Mouse (Mus musculus) erythroid progenitor cell, adult 5-6 weeks (primary cell): Measurements from ENCODE around the gene Trp53tg5. TPM values are rescaled to one million over a fixed set of nuclear protein-coding genes. Genes with fewer than 3 reads are reported as not detected.

Experiments
- ATAC-seq: replicated peaks from 2 replicates; pipeline ENCODE4 v1.8.0; 2016; ENCODE audit warnings: moderate number of reproducible peaks, mild to moderate bottlenecking, moderate TSS enrichment, inconsistent platforms; ENCODE audit not compliant: poor library complexity, low FRiP score, severe bottlenecking
- total RNA-seq, 2 experiments: library from RNA; stranded (forward) in 1 of 2; stranded (reverse) in 1 of 2; fragments of 150-400 nt in 1 of 2; fragments of 186-747, 209-891 nt in 1 of 2; gene quantifications; 2 replicates each; pipeline versions ENCODE4 v1.2.3 to v1.2.4; 2015 to 2017; ENCODE audit warnings: low replicate concordance in 2 of 2

The Trp53tg5 gene
- total RNA-seq, 2 experiments from 2014 or later, result not detected

DNA sequence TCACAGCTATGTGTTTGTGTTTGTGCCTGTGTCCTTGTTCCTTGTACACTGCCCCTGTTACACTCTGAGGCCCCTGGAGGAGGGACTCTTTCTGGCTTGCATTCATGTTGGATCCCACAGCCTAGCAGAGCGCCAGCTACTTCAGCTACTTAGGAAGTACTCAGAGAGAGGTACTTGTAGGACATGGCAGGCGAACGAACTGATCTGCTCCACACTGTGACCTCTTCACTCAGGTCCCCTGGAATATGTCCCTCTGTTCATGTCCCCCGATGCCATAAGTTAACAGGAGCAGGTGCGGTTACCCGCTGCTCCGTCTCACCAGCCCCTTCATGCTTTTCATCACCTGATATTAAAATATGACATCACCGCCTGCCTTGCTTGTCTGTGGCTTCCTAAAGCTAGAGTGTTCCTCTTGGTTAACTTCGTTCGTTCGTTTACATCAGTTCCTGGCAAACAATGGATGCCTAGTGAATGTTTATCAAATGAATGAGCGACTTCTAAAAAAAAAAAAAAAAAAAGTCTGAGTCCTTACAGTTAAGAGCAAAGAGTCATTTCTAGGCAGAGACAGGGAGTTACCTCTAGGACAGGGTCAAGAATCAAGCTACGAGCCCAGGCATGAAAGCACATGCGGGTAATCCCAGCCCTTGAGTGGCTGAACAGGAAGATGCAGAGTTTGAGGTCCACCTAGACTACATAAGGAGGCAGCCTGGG is 20.3 kb downstream of the Trp53tg5 start:
- ATAC-seq, result no peak

DNA sequence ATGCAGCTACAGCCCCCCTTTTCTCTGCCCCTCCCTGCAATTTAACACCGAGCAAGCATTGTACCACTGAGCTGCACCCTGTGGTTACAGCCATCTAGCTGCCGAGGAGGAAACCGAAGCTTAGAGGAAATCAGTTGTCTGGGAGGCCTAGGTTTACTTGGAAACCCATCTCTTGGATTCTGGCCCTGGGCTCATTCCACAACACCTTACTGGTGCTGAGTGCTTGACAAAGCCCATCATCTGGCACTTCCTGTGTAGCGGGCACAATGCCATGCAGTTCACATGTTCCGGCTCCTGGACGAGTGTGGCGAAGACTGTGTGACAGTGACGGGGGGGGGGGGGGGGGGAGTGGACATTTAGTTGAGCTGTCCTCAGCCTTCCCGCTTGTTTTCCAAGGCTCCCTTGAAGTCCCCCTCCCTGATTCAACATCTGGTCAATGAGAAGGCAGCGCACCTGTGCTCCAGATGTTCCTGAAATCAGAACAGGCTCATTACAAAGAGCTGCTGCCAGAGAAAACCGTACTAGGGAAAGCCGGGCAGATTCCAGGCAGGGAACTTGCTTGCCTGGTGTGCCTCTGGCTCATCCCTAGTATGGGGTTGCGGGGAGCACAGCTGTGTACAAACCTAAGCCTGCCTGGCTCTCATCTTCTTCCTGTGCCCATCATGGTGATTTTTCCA is 21.4 kb downstream of the Trp53tg5 start:
- no peak for ATAC-seq

DNA sequence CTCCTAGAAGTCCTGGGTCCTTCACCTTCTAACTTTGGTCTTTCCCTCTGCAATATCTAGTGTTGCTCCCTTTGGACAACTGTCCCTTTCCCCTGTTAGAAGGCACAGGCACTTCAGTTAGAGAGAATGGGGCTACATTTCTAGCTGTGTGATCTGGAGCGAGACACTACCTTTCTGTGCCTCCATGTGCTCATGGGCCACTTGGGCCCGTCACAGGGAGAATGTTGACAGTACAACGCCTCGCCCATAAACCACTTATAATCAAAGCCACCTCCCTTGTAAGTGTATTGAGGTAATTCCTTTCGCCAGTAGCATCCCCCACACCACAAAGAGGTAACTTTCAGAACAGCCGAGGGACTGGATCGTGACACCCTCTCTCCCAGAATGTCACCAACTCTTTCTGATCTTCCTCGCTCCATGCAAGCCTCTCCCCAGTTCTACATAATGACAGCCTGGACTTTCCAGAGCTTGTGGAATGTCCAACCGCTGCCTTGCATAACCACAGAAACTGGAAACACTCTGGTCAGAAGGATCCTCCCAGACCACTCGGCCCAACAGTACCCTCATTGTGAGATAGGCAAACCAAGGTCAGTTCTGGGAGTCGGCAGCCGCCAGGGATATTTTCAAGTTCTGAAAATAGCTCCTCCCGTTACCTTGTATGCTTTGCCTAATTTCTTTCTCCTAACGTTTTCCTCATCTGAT is 24.0 kb downstream of the Trp53tg5 start:
- no peak for ATAC-seq

DNA sequence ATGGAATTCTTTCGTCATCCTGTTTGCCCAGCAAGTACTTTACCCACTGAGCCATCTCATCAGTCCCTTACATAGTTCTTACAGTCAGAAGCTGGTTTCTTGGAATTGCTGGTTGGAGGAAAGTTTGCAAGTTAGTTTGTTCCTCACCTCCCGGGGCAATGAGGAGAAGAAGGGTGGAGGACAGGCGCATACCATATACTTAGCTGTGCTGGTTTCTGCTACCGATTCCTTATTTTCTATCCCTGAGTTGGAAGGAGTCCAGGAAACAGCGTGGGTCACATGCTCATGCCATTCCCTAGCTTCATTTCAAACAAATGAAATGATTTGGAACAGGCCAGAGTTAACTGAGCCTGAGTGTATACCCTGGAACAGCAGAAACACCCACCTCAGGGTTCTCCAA is 24.6 kb downstream of the Trp53tg5 start:
- ATAC-seq, result no peak

DNA sequence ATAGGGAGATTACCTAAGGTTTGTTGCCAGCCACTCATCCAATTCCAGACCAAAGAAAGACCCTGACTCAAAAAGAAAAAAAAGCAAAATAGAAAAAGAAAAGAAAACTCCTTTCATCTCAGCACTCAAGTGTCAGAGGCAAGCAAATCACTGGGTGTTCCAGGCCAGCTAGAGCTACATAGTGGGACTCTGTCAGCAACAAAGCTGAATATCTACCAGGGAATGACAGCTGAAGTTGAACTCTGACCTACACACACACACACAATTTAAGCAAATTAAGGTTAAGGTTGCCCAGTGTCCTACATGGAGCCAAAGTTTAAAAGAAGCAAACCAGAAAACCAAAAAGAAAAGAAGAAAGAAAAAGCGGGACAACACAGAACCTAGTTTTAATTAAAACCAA is 25.4 kb downstream of the Trp53tg5 start:
- no peak for ATAC-seq

DNA sequence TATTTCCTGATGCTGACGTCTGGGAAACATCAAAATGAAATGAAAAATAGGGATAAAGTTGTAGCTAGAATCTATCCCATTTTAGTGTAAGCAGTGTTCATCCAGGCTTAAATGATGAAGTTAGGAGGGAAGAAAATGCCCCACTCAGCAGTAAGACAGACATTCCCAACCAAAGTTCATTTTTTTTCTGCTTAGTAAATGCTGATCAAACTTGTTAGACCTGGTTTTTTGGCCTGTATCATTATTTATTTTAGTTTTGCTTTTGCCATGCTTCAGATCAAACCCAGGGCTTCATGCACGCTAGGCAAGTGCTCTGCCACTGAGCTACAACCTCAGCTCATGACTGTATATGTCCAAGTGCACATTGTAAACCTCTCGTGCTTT is 27.4 kb downstream of the Trp53tg5 start:
- ATAC-seq, result no peak

DNA sequence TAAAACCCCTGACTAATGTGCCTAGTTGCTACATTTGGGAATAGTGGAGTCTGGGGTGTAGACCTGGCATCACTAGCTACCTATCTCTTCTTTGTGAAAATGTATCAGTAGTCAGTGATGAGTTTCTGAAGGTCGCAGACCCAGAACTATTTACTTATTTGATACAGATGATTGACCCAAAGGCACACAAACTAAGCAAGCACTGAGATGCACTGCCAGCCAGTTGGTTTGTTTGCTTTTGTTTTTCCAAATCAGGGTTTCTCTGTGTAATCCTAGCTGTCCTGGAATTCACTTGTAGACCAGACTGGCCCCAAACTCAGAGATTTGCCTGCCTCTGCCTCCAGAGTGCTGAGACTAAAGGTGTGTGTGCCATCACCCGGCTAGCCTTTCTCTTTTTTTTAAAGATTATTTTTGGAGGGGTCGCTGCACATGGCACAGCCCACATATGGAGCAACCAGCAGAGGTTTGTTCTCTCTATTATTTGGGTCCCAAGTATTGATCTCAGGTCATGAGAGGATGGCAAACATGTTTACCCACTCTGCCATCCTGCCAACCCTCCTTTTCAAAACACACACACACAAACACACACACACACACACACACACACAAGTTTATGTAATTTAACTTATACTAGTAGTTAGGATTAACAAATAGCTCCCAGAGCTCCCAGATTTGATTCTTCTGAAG is 28.0 kb downstream of the Trp53tg5 start:
- no peak for ATAC-seq

DNA sequence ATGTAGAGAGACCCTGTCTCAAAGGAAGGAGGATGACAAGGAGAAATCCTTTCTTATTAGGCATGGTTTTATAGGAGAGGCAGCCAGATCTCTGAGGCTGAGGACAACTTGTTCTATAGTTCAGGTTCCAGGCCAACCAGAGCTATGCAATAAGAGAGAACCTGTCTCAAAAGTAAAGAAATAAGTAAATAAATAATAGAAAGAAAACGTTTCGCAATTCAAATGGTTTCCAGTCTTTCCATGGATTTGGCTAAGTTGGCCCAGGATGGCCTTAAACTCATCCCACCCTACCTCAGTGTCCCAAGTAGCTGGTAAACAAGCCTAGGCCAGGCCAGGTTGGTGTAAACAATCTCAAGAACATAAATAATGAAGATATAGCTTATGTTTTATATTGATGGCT is 28.8 kb downstream of the Trp53tg5 start:
- ATAC-seq, result no peak

DNA sequence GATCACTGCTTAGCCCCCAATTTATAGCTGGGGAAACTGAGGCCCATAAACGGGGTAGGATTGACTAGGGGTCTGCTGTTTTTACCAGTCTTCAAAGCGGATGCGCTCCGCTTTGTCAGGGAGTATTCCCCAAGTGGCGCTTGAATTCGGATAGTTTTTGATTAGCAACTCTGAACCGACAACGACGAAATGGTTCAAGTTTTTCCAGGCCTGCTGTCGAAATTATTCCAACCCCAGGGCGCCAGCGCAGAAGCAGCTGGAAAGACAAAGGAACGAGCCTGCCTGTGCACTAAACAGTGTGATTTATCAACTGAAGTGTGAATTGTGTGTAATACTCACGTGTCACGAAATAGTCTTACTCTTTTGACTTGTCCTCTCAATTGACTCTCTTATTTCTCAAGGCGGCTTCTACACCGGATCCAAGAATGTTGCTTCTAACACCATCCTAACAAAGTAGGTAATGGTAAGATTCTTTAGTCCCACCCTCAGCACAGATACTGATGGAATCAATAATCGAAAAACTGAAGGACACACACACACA is 30.0 kb downstream of the Trp53tg5 start, which contains the start of gene Sdc4:
Gene Sdc4, minus strand, starts transcription at position 428 of the 541 bp plus-strand sequence.
- no peak for ATAC-seq

DNA sequence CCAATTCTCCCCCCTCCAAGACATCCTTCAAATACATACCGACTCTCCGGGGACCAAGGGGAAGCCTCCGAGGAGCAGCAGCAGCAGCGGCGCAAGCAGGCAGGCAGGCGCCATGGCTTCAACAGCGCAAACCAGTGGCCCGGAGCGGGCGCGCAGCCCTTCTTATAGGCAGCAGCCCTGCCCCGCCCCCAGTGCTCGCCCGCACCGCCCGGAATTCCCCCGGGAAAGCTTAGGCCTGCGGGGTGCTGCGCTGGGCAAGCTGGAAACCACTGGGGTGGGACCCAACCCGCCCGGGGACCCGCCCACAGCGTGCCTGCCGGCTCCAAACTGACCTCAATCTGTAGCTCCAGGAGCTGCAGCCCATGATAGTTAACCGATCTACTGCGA is 30.5 kb downstream of the Trp53tg5 start:
- ATAC-seq, result no peak

DNA sequence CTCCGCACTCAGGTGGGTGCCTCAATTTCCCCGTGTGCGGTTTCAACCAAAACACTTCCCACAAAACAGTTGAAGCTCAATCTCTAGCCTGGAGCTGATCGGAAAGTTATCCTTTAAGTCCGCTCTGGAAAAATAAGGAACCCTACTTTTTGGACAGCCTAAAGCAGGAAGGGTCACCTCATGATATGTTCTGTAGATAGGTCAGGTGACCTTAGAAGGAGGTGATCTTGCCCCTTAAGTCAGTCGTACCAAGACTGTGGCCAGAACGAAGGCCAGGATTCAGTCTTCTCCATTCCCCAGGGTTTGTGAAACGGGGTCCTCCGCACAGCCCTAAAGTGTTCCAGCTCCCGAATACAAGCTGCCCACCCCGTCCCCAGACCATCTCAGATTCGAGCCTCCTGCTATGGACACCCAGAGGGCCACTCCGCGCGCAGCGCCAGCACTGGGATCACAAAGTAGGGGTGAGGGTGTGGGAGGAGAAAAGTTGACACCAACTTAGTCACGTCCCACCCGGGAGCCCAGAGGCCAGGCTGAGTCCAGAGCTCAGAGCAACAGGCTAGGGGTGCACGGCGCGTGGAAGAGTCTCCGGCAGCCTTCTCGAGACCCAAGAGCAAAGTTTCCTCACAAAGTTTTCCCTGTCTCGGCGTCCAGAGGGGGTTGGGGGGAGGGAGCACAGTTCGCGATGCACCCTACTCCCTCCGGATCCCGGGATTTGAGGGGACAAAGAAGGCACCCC is 31.0 kb downstream of the Trp53tg5 start:
- ATAC-seq, result no peak

DNA sequence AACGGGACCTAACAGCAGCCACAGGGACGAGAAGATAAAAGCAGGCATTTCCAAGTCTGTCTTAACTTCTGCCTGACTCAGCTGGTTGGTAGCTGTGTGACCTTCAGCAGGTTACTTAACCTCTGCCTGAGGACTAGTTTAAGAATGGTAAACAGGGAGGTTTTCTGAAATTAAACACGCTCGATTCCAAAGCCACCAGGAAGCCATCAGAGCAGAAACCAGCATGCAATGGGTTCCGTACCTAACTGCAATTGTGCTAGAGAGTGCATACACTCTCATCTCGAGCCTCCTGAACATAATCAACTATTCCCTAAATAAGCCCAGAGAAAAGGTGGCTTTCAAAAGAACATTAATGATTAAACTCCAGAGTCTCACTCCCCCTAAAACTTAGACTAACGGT is 31.8 kb downstream of the Trp53tg5 start:
- ATAC-seq, result no peak

DNA sequence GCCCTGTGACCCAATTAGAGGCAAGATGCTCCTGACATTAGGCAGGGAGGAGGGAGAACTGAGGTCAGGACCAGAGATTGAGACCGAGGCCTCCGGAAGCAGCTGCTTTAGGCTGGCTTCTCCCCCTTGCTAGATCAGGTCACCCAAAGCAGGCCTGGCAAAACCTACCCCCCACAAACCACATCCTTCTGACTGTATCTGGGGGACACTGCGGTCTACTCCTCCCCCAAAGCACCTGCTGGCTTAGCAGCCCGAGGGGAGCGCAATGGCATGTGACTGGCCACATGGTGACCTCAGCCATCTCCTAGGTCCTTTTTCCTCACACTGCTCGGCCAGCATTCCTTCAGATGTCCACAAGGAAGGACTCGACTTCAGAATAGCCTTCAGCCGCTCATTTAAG is 32.4 kb downstream of the Trp53tg5 start:
- ATAC-seq, result no peak

DNA sequence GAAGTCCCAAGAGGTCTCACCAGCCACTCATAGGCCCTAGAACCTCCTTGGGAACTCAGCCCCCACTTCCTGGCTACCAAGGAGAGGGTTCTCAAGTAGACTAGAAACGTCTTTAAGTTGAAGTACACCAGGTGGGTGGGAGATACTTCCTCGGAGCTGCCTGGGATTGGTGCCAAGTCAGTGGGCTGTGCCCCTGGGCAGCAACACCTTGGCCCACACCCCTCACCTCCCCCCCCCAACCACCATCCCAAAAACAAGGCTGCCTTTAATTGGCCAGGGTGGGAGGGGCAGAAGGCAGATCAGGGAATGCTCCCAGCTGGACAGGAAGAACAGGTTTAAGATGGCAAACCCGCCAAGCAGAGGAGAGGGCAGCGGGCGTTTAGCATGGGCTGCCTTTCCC is 33.2 kb downstream of the Trp53tg5 start:
- no peak for ATAC-seq

DNA sequence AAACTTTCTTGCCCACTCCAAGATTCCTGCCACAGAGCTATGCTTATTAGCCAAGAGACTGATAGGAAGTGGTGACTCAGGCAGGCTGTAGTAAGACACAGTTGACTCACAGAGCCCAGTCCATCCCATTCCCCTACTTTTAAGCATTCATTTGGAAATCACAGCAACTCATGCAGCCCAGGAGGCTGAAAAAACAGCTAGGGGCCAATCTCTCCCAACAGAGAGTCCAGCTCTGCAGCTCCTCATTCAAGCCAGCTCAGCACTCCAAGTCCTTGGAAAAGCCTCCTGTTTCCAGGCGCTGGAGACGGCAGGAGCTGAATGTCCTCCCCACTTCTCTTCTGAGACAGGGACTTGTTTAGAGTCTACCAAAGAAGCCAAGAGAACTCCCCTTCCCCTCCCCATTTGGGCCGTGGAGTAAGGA is 34.5 kb downstream of the Trp53tg5 start:
- ATAC-seq, result no peak

DNA sequence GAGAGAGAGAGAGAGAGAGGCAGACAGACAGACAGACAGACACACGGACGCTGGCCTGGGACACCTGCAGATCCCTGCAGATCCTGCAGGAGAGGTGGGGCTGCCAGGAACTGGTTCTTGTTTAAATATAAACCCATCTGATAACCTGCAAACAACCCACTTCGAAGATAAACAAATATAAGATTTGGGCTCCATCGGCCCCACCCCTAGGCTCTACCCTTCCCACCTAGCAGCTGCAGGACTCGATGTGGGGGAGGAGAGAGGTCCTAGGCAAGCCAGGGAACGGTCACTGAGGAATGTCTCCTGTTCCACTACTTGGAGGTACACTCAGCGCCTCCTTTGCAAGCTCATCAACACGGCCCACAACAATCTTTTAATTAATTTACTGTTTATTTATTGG is 35.3 kb downstream of the Trp53tg5 start:
- no peak for ATAC-seq

DNA sequence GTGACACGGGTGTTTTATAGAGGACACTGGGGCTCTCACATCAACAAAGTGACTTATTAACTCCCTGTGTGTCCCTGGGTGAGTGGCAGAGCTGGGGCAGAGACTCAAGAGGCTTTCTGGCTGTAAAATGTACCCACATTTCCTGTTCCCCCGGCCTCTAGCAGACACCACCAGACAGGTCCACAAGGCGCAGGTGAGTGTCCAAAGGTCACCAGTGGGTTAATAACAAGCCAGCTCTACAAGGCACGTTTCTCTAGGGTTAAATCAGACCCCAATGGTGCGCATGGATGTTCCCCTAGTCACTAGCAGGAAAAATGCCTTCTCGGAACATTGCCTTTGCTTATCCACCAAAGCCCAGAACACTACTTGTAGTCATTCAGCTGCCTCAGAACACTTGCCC is 35.8 kb downstream of the Trp53tg5 start:
- no peak for ATAC-seq

DNA sequence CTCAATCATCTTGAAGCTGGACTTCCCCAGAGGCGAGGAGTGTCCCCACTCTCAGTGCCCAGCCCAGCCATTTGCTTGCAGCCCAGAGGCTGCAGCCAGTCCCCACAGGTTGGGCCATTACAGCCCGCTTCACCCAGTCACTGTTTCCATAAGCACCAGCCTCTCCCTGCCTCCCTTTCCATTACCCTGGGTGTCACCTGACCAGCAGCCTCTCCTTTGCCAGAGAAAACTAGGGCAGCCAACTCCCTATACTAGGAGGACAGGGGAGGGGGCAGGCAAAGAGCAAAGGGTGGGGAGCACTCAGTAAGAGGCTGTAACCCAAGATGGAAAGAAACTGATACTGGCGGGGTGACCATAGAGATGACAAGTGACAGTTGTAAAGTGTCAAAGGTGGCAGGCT is 36.6 kb downstream of the Trp53tg5 start:
- no peak for ATAC-seq

DNA sequence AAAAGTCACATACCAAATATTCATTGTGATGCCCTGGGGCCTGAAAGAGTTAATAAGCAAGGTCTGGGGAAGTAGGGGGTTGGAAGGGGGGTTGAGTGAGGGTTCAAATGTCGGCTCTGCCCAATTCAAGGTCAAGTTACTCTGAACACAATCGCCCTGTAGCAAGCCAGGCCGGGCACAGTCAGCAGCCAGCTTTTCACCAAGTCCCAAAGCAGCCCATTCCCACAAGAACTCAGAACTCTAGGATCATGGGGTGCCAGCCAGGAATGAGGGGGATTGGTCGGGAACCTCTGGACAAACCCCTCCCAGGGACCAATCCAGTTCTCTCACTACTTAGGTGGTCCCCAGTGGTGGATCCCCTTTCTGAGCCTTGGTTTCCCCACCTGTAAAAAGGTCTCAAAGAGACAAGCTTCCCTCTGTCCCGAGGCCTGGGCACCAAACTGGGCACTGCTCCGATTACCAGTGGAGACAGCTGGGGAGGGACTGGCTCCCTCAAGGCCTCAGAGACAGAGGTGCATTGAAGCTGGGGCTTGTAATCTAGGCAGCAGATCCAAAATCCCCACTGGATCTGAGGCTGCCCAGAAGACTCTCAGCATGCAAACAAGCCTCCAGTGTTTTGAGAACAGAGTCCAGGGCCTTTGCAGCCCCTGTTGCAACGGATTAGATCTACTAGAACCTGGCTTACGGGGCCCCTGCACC is 37.2 kb downstream of the Trp53tg5 start:
- no peak for ATAC-seq
